16 mouse cellular contexts compared by ENCODE assay signal in genomic region chr1:193418656-193419055, GRCm38 (mm10). TPM values are rescaled to one million over a fixed set of nuclear protein-coding genes. Genes with fewer than 3 reads are reported as not detected.
DNase-seq lines count a peak whose midpoint lies in the region; ATAC-seq and TF ChIP-seq lines count a peak whose summit lies in the region.
"Had no signal": no experiment of that assay in that cellular context is flagged by ENCODE, and none has a peak within 500 bp of the region (broad histone marks: within the 10 kb centered on the region; RNA-seq: fewer than 3 reads in every experiment).

No protein-coding gene starts in this region.

- H3K4me3 ChIP-seq in kidney, adult 2 months (ENCODE audit: insufficient read depth, low read depth, low read length): no peak overlapping the region
- no peak overlapping the region for H3K4me3 ChIP-seq in limb, embryonic 10.5 days
- H3K4me3 ChIP-seq: hindbrain, embryonic 13.5 days; liver, embryonic 13.5 days; midbrain, embryonic 12.5 days; neural tube, embryonic 13.5 days had no signal

- no peaks in the 10 kb centered on the region for H3K36me3 ChIP-seq in kidney, adult 2 months (ENCODE audit: control insufficient read depth, insufficient read depth, low read length)
- H3K36me3 ChIP-seq in limb, embryonic 10.5 days: no peaks in the 10 kb centered on the region
- H3K36me3 ChIP-seq: hindbrain, embryonic 13.5 days; liver, embryonic 13.5 days; midbrain, embryonic 12.5 days; neural tube, embryonic 13.5 days had no signal

- DNase-seq in kidney, adult 2 months: peak; percentile 30
- DNase-seq in kidney, adult 9 months: no peak
- peak; percentile 64 for DNase-seq in 3T3-L1 (ENCODE audit: low read depth, low spot score)
- DNase-seq in adrenal gland, postnatal 14 days: peak; percentile 39
- DNase-seq in limb, embryonic 10.5 days (ENCODE audit: low spot score): no peak
- no peak for DNase-seq in frontal cortex, postnatal 25 days (ENCODE audit: low spot score in 2 of 2)
- DNase-seq: cerebellum, postnatal 25 days; gastrocnemius, postnatal 14 days; liver, embryonic 13.5 days; thymus, postnatal 36 days had no signal

- no peak for TF ChIP-seq CTCF in kidney, adult 2 months (conservative IDR thresholded peaks at IDR 0.05; ENCODE audit: insufficient read depth, insufficient read length, low read depth, low read length)

- no peak overlapping the region for H3K27ac ChIP-seq in kidney, adult 2 months (ENCODE audit: insufficient read depth, low read depth, low read length)
- H3K27ac ChIP-seq in limb, embryonic 10.5 days: peak overlapping the region; percentile 76
- H3K27ac ChIP-seq: liver, embryonic 13.5 days; midbrain, embryonic 12.5 days; neural tube, embryonic 13.5 days had no signal

- H3K4me1 ChIP-seq in kidney, adult 2 months (ENCODE audit: control insufficient read depth, insufficient read depth, low read length): no peaks in the 10 kb centered on the region
- peaks cover 28% of the 10 kb centered on the region for H3K4me1 ChIP-seq in limb, embryonic 10.5 days

- ATAC-seq in frontal cortex, adult (ENCODE audit: low TSS enrichment): no peak
- ATAC-seq: forebrain, embryonic 14.5 days had no signal

- no peak for TF ChIP-seq POLR2A in kidney, adult 2 months (IDR thresholded peaks at IDR 0.05; ENCODE audit: low read depth, low read length)

- WGBS in kidney, adult 2 months: 51% methylated on average over 5 of the region's 5 CpGs
- 62% methylated on average over 5 of the region's 5 CpGs for WGBS in limb, embryonic 10.5 days

- H3K9me3 ChIP-seq in limb, embryonic 10.5 days (replicated peaks): no peaks in the 10 kb centered on the region
- H3K9me3 ChIP-seq: hindbrain, embryonic 13.5 days; liver, embryonic 13.5 days; midbrain, embryonic 12.5 days; neural tube, embryonic 13.5 days had no signal

- H3K27me3 ChIP-seq in kidney, adult 2 months (replicated peaks; ENCODE audit: control insufficient read depth, insufficient read depth, low read length): no peaks in the 10 kb centered on the region
- peaks cover 14% of the 10 kb centered on the region; the same call in 1 of the 2 replicates for H3K27me3 ChIP-seq in limb, embryonic 10.5 days (ENCODE audit: low read depth, poor library complexity, severe bottlenecking)
- H3K27me3 ChIP-seq: hindbrain, embryonic 13.5 days; liver, embryonic 13.5 days had no signal

RNA-seq across cellular contexts. Expression of gene Camk1g, which starts 48.6 kb away (rescaled TPM):
- 8.2 and 9.0 TPM in 2 replicates for polyA plus RNA-seq in kidney, adult 2 months (2012; rRNA removed)
- 0.56 and 0.60 TPM in 2 replicates for total RNA-seq in adrenal gland, postnatal 14 days (2021)
- 8.2 and 13.2 TPM in 2 replicates for polyA plus RNA-seq in limb, embryonic 10.5 days (2016; fragmentation: Nextera tagmentation; extraction: Ambion mirVana)
- total RNA-seq: CH12.LX had no signal

Comparison
In these comparisons a context has a peak if more than half of its experiments do, and no peak if none do; other contexts are left out.
1. DNase-seq: peak in kidney, adult 2 months (single experiment), 3T3-L1 (single experiment) and adrenal gland, postnatal 14 days (single experiment); none in kidney, adult 9 months (single experiment), limb, embryonic 10.5 days (single experiment) and frontal cortex, postnatal 25 days (0 of 2).